Mouse (Mus musculus): Measurements from ENCODE around the gene Brd7.

DNA sequence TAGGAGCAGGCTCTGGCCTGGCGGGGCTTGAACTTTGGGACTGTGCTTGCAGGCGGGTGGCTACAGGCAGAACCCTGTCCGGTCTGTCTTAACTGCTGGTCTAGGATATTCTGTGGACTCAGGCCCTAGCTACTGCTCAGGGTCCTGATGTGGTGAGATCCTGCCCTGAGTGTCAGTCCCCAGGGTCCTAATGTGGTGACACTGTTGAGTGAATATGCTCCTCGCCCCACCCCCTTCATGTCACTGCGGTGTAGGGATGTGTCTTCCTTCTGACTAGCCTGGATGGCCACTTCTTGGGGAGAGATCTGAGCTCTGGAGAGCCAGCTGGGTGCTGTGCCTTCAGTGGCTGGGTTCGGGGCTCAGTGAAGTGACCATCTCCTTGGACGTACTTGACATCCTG lies 52.1 kb downstream of the Brd7 start:
- TF ChIP-seq CTCF (IDR thresholded peaks at IDR 0.05; ENCODE audit: insufficient read depth, low read depth, low read length): no peak
- no peak for TF ChIP-seq POLR2A (IDR thresholded peaks at IDR 0.05; ENCODE audit: insufficient read depth, low read depth, low read length)

All from olfactory bulb, adult 2 months (tissue).